ENCODE assay signal across 28 mouse cellular contexts in the genomic region with DNA sequence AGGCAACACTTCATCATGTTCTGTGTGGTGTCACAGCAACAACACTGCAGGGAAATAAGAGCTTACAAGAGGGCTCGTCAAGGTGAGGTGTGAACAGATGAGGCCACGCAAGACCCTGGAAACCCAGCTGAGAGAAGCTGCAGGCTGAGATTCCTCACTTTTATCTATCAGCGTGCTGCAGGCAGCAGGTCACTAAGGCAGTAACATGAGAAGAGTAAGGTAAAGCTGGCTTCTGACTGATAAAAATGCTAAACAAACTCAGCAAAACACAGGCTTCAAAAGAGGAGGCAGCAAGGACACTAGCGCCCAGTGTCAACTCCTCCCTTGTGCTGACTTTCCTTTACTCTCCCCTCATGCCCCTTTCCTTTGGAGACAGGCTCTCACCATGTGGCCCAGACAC. TPM values are rescaled to one million over a fixed set of nuclear protein-coding genes. Genes with fewer than 3 reads are reported as not detected.
A peak's percentile ranks its signal among the peaks of the same experiment; 100 is the strongest.
DNase-seq lines count a peak whose midpoint lies in the region; ATAC-seq and TF ChIP-seq lines count a peak whose summit lies in the region.
"Had no signal": no experiment of that assay in that cellular context is flagged by ENCODE, and none has a peak within 500 bp of the region (broad histone marks: within the 10 kb centered on the region; RNA-seq: fewer than 3 reads in every experiment).

No protein-coding gene starts in this region.

- H3K4me1 ChIP-seq in hindbrain, embryonic 12.5 days: no peaks in the 10 kb centered on the region
- H3K4me1 ChIP-seq in hindbrain, embryonic 11.5 days (replicated peaks; ENCODE audit: control insufficient read depth, insufficient read depth, low read length): no peaks in the 10 kb centered on the region
- H3K4me1 ChIP-seq in liver, embryonic 13.5 days (replicated peaks): peaks cover 71% of the 10 kb centered on the region
- H3K4me1 ChIP-seq: embryonic facial prominence, embryonic 15.5 days had no signal

- intact Hi-C loops in gastrocnemius, adult 2 months (cut with DNase I): no loop called here

- no peak overlapping the region for H3K4me2 ChIP-seq in hindbrain, embryonic 12.5 days (replicated peaks)
- H3K4me2 ChIP-seq in hindbrain, embryonic 11.5 days (replicated peaks; ENCODE audit: low read depth, low read length): no peak overlapping the region
- H3K4me2 ChIP-seq in liver, embryonic 13.5 days: peak overlapping the region; percentile 3; the same call in 1 of the 2 replicates
- H3K4me2 ChIP-seq: embryonic facial prominence, embryonic 15.5 days; forebrain, embryonic 12.5 days; hindbrain, embryonic 14.5 days had no signal

- DNase-seq in gastrocnemius, adult 2 months: no peak
- DNase-seq in gastrocnemius, postnatal 25 days: no peak
- DNase-seq in hindbrain, embryonic 11.5 days (ENCODE audit: low spot score): no peak
- DNase-seq in liver, embryonic 13.5 days: peak; percentile 38
- no peak for DNase-seq in kidney, postnatal 10 days
- DNase-seq in urinary bladder, postnatal 10 days (ENCODE audit: low spot score): no peak
- DNase-seq: adrenal gland, postnatal 36 days; cerebellum, adult 11-12 months; cerebellum, postnatal 14 days; heart, adult 18-20 months; kidney, adult 9 months; kidney, postnatal 4 days; layer of hippocampus, adult 9-11 months; lung, adult 2 months; retina, postnatal 1 day had no signal

- 0 out of 2 replicates have a peak overlapping the region, but pooled peaks have one; percentile 24 for H3K9ac ChIP-seq in hindbrain, embryonic 12.5 days
- H3K9ac ChIP-seq in hindbrain, embryonic 11.5 days (ENCODE audit: low read depth, low read length): no peak overlapping the region
- 0 out of 2 replicates have a peak overlapping the region, but pooled peaks have one; percentile 30 for H3K9ac ChIP-seq in liver, embryonic 13.5 days
- H3K9ac ChIP-seq: embryonic facial prominence, embryonic 15.5 days; forebrain, embryonic 12.5 days; hindbrain, embryonic 14.5 days had no signal

- no peak for TF ChIP-seq CTCF in gastrocnemius, adult 2 months (IDR thresholded peaks at IDR 0.05)

- 0 out of 2 replicates have a peak overlapping the region, but pooled peaks have one; percentile 16 for H3K27ac ChIP-seq in gastrocnemius, adult 2 months
- H3K27ac ChIP-seq in hindbrain, embryonic 12.5 days: no peak overlapping the region
- H3K27ac ChIP-seq in hindbrain, embryonic 11.5 days (ENCODE audit: low read depth, low read length): no peak overlapping the region
- 0 out of 2 replicates have a peak overlapping the region, but pooled peaks have one; percentile 6 for H3K27ac ChIP-seq in liver, embryonic 13.5 days
- H3K27ac ChIP-seq: embryonic facial prominence, embryonic 15.5 days; forebrain, embryonic 12.5 days; hindbrain, embryonic 14.5 days; stomach, postnatal 0 days had no signal

- H3K36me3 ChIP-seq in hindbrain, embryonic 12.5 days: peaks cover 35% of the 10 kb centered on the region
- H3K36me3 ChIP-seq in hindbrain, embryonic 11.5 days (ENCODE audit: control insufficient read depth, insufficient read depth, low read length): peaks cover 6% of the 10 kb centered on the region
- peaks cover 35% of the 10 kb centered on the region for H3K36me3 ChIP-seq in liver, embryonic 13.5 days

- no peak for ATAC-seq in hindbrain, embryonic 12.5 days (ENCODE audit: low FRiP score)
- ATAC-seq in hindbrain, embryonic 11.5 days (ENCODE audit: low FRiP score): no peak
- ATAC-seq in liver, embryonic 13.5 days (ENCODE audit: low read depth): peak; percentile 66
- ATAC-seq: CD4-positive, CD25-positive, alpha-beta regulatory T cell, adult 4 months had no signal

- WGBS in hindbrain, embryonic 12.5 days: 62% methylated on average over 4 of the region's 4 CpGs
- 68% methylated on average over 4 of the region's 4 CpGs for WGBS in hindbrain, embryonic 11.5 days
- WGBS in liver, embryonic 13.5 days (ENCODE audit: insufficient replicate concordance): 14% methylated on average over 4 of the region's 4 CpGs

- no peak overlapping the region for H3K4me3 ChIP-seq in gastrocnemius, adult 2 months
- H3K4me3 ChIP-seq in hindbrain, embryonic 12.5 days: no peak overlapping the region
- H3K4me3 ChIP-seq in hindbrain, embryonic 11.5 days (ENCODE audit: low read depth, low read length): no peak overlapping the region
- H3K4me3 ChIP-seq in liver, embryonic 13.5 days (replicated peaks): no peak overlapping the region
- H3K4me3 ChIP-seq: embryonic facial prominence, embryonic 15.5 days; forebrain, embryonic 12.5 days had no signal

- H3K27me3 ChIP-seq in hindbrain, embryonic 12.5 days: no peaks in the 10 kb centered on the region
- H3K27me3 ChIP-seq in hindbrain, embryonic 11.5 days (ENCODE audit: control insufficient read depth, insufficient read depth, low read length): no peaks in the 10 kb centered on the region
- no peaks in the 10 kb centered on the region for H3K27me3 ChIP-seq in liver, embryonic 13.5 days
- H3K27me3 ChIP-seq: embryonic facial prominence, embryonic 15.5 days; forebrain, embryonic 12.5 days had no signal

- H3K9me3 ChIP-seq in hindbrain, embryonic 12.5 days (replicated peaks): no peaks in the 10 kb centered on the region
- no peaks in the 10 kb centered on the region for H3K9me3 ChIP-seq in hindbrain, embryonic 11.5 days (ENCODE audit: control insufficient read depth, low read length)
- H3K9me3 ChIP-seq in liver, embryonic 13.5 days (replicated peaks): no peaks in the 10 kb centered on the region
- H3K9me3 ChIP-seq: embryonic facial prominence, embryonic 15.5 days; forebrain, embryonic 12.5 days had no signal

RNA-seq across cellular contexts. Expression of a gene that starts 18.5 kb away (rescaled TPM):
- under 1 TPM; 0.15 to 0.56 TPM for total RNA-seq in gastrocnemius, adult 2 months (2021)
- under 1 TPM in 1 of 2 experiments, not detected in 1; 0.16 TPM for total RNA-seq in gastrocnemius, postnatal 25 days (2021)
- 0.66 and 0.73 TPM in 2 replicates for polyA plus RNA-seq in hindbrain, embryonic 12.5 days (2016; fragmentation: Nextera tagmentation; extraction: Ambion mirVana)
- 0.15 and 0.29 TPM in 2 replicates for polyA plus RNA-seq in hindbrain, embryonic 11.5 days (2014; fragmentation: Nextera tagmentation; extraction: Ambion mirVana)
- polyA plus RNA-seq in liver, embryonic 13.5 days (2015; fragmentation: Nextera tagmentation; extraction: Ambion mirVana): 0.05 and 0.08 TPM in 2 replicates
- polyA plus RNA-seq: stomach, postnatal 0 days had no signal

RNA-seq across cellular contexts. Expression of a gene that starts 21.0 kb away (rescaled TPM):
- total RNA-seq in gastrocnemius, adult 2 months (2021): under 1 TPM; 0.10 to 0.17 TPM
- total RNA-seq in gastrocnemius, postnatal 25 days (2021): under 1 TPM in 1 of 2 experiments, not detected in 1; 0.13 TPM
- polyA plus RNA-seq in hindbrain, embryonic 12.5 days (2016; fragmentation: Nextera tagmentation; extraction: Ambion mirVana): 0.07 and 0.10 TPM in 2 replicates
- 0.04 and 0.11 TPM in 2 replicates for polyA plus RNA-seq in hindbrain, embryonic 11.5 days (2014; fragmentation: Nextera tagmentation; extraction: Ambion mirVana)
- not detected in 2 replicates for polyA plus RNA-seq in liver, embryonic 13.5 days (2015; fragmentation: Nextera tagmentation; extraction: Ambion mirVana)
- total RNA-seq: ES-E14; left cerebral cortex, adult 8-10 months had no signal
- polyA plus RNA-seq: CD4-positive, CD25-positive, alpha-beta regulatory T cell, adult 4 months; embryonic facial prominence, embryonic 15.5 days; forebrain, embryonic 12.5 days; intestine, embryonic 14.5 days; limb, embryonic 11.5 days had no signal

RNA-seq across cellular contexts. Expression of a gene that starts 25.4 kb away (rescaled TPM):
- total RNA-seq in gastrocnemius, adult 2 months (2021): 10 to 100 TPM; 22.2 to 26.4 TPM
- total RNA-seq in gastrocnemius, postnatal 25 days (2021): 10 to 100 TPM; 23.0 to 24.7 TPM
- 101 and 106 TPM in 2 replicates for polyA plus RNA-seq in hindbrain, embryonic 12.5 days (2016; fragmentation: Nextera tagmentation; extraction: Ambion mirVana)
- 72.9 and 75.7 TPM in 2 replicates for polyA plus RNA-seq in hindbrain, embryonic 11.5 days (2014; fragmentation: Nextera tagmentation; extraction: Ambion mirVana)
- 18.6 and 20.7 TPM in 2 replicates for polyA plus RNA-seq in liver, embryonic 13.5 days (2015; fragmentation: Nextera tagmentation; extraction: Ambion mirVana)

RNA-seq across cellular contexts. Expression of a gene that starts 25.4 kb away (rescaled TPM):
- total RNA-seq in gastrocnemius, adult 2 months (2021): not detected
- total RNA-seq in gastrocnemius, postnatal 25 days (2021): not detected
- 0.17 and 0.21 TPM in 2 replicates for polyA plus RNA-seq in hindbrain, embryonic 12.5 days (2016; fragmentation: Nextera tagmentation; extraction: Ambion mirVana)
- not detected in 2 replicates for polyA plus RNA-seq in hindbrain, embryonic 11.5 days (2014; fragmentation: Nextera tagmentation; extraction: Ambion mirVana)
- polyA plus RNA-seq in liver, embryonic 13.5 days (2015; fragmentation: Nextera tagmentation; extraction: Ambion mirVana): not detected in 2 replicates
- total RNA-seq: adrenal gland, postnatal 36 days; gastrocnemius, adult 8-10 months; heart, adult 18-20 months; left cerebral cortex, adult 8-10 months had no signal
- polyA plus RNA-seq: CD4-positive, CD25-positive, alpha-beta regulatory T cell, adult 4 months; embryonic facial prominence, embryonic 15.5 days; forebrain, embryonic 12.5 days; hindbrain, embryonic 14.5 days; intestine, embryonic 14.5 days; limb, embryonic 11.5 days; lung, adult 2 months; stomach, postnatal 0 days; thymus, postnatal 0 days; urinary bladder, adult 2 months had no signal

RNA-seq across cellular contexts. Expression of a gene that starts 34.8 kb away (rescaled TPM):
- total RNA-seq in gastrocnemius, adult 2 months (2021): 1 to 10 TPM; 1.3 to 2.1 TPM
- under 1 TPM; 0.79 to 0.88 TPM for total RNA-seq in gastrocnemius, postnatal 25 days (2021)
- polyA plus RNA-seq in hindbrain, embryonic 12.5 days (2016; fragmentation: Nextera tagmentation; extraction: Ambion mirVana): 3.5 and 4.1 TPM in 2 replicates
- polyA plus RNA-seq in hindbrain, embryonic 11.5 days (2014; fragmentation: Nextera tagmentation; extraction: Ambion mirVana): 1.8 and 2.9 TPM in 2 replicates
- 0.54 and 0.59 TPM in 2 replicates for polyA plus RNA-seq in liver, embryonic 13.5 days (2015; fragmentation: Nextera tagmentation; extraction: Ambion mirVana)

Comparison
In these comparisons a context has a peak if more than half of its experiments do, and no peak if none do; other contexts are left out.
1. H3K27ac ChIP-seq: peak in gastrocnemius, adult 2 months (single experiment) and liver, embryonic 13.5 days (single experiment); none in hindbrain, embryonic 12.5 days (single experiment) and hindbrain, embryonic 11.5 days (single experiment).